Mouse (Mus musculus): ENCODE data around the gene Kmt2b. TPM values are rescaled to one million over a fixed set of nuclear protein-coding genes. Genes with fewer than 3 reads are reported as not detected.

Gene Kmt2b
- polyA plus RNA-seq, 1 experiment from 2014 or later: 14.8 TPM

DNA sequence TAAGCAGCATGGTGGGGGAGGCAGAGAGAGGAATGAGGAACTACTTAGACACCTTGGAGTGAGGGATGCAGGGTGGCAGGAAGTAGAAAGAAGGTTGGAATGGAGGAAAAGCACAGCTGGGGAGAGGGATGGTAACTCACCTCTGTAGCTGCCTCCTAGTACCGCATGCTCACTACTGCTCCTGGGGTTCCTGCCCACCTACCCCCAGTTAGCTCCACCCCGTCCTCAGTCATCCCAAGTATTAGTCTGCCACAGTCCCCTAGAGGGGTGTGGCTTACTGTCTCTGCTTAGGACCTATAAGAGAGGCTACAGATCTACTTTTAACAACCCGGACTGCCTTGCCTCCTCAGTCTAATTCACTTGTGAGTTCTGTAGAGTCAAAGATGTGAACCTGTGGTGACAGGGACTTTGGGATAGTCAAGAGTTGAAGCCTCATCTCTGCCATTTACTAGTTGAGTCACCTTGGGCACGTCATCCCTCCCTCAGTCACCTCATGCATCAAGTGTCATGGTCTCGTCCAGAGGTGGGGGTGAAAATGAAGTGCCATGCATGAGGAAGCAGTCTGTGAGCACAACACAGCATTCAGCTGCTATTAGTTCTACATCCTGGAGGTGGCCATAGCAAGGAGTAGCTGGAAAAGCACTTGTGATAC lies 4.4 kb upstream of the Kmt2b start:
- Histone ChIP-seq H3K4me3 (ENCODE audit: low read depth, low read length) (no peak overlapping the region), H3K4me1 (ENCODE audit: insufficient read depth) (0 out of 2 replicates have a peak, but pooled peaks cover 3% of the 10 kb centered on the region), H3K9me3 (ENCODE audit: low read depth, low read length) (no peaks in the 10 kb centered on the region), H3K27me3 (ENCODE audit: insufficient read depth, low read length) (no peaks in the 10 kb centered on the region), H3K27ac (ENCODE audit: low read depth) (no peak overlapping the region), H3K36me3 (ENCODE audit: insufficient read depth) (no peaks in the 10 kb centered on the region), H3K9ac (no peak overlapping the region), H3K4me2 (no peak overlapping the region)
- ATAC-seq (ENCODE audit: insufficient read depth) (no peak), DNase-seq (no peak)
- no peak for TF ChIP-seq CTCF (IDR thresholded peaks at IDR 0.05; ENCODE audit: low read depth)
- 32% methylated on average over 5 of the region's 5 CpGs for WGBS

DNA sequence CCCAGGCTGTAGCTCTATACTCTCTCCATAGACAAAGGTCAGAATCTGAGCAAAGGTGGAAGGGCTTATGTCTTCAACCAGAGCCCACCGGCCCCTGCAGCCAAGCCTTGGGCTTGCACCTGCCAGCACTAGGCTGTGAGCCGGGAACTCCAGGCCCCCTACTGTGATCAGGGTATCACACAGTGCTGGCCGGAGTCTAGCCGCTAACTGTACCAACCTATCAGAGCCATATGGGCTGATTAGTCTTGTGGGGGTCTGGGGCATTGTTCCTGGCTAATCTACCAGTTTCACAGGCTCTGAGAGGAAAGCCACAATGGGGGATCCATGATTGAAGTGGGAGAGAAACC lies 3.1 kb upstream of the Kmt2b start:
- ATAC-seq (ENCODE audit: insufficient read depth) (no peak), DNase-seq (no peak)
- Histone ChIP-seq H3K27ac (ENCODE audit: low read depth) (no peak overlapping the region), H3K4me3 (ENCODE audit: low read depth, low read length) (no peak overlapping the region), H3K36me3 (ENCODE audit: insufficient read depth) (peaks cover 2% of the 10 kb centered on the region), H3K4me2 (no peak overlapping the region), H3K27me3 (ENCODE audit: insufficient read depth, low read length) (no peaks in the 10 kb centered on the region), H3K9ac (no peak overlapping the region), H3K4me1 (ENCODE audit: insufficient read depth) (0 out of 2 replicates have a peak, but pooled peaks cover 3% of the 10 kb centered on the region), H3K9me3 (ENCODE audit: low read depth, low read length) (no peaks in the 10 kb centered on the region)
- WGBS: 57% methylated on average over 4 of the region's 4 CpGs
- TF ChIP-seq CTCF (IDR thresholded peaks at IDR 0.05; ENCODE audit: low read depth): no peak

DNA sequence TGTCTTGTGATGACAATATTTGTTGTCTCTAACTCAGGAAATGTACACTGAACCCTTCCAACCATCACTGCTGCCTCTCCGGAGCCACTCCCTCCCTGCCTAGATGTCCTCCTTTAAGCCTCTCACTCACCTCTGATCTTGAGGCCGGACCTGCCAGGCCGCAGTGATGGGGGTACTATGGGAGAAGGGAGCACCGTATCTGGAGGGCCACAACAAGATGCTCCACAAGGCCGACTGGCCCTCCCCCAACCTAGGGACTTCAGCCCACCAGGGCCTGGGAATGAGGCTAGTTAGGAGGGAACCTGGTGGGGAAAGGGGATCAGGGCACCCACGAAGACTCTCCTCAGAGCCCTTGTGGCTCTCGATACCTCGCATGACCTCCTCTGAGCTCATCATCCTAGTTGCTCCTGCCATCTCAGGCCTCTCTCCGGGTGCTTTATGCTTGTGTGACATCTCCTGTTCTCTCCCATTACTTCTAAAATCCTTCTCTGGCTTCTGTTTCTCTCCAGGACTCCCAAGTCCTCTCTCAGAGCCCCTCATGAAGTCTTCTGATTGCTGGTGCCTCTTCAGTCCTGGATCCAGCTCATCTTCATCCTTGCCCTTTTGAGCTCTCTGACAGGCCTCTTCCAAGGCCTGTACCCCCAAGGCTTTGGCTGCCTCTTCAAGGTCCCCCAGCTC lies 2.5 kb upstream of the Kmt2b start:
- Histone ChIP-seq H3K9me3 (ENCODE audit: low read depth, low read length) (no peaks in the 10 kb centered on the region), H3K36me3 (ENCODE audit: insufficient read depth) (peaks cover 7% of the 10 kb centered on the region), H3K4me2 (no peak overlapping the region), H3K27ac (ENCODE audit: low read depth) (no peak overlapping the region), H3K4me3 (ENCODE audit: low read depth, low read length) (no peak overlapping the region), H3K4me1 (ENCODE audit: insufficient read depth) (0 out of 2 replicates have a peak, but pooled peaks cover 3% of the 10 kb centered on the region), H3K27me3 (ENCODE audit: insufficient read depth, low read length) (no peaks in the 10 kb centered on the region), H3K9ac (no peak overlapping the region)
- 80% methylated on average over 9 of the region's 9 CpGs for WGBS
- ATAC-seq (ENCODE audit: insufficient read depth) (no peak), DNase-seq (no peak)
- no peak for TF ChIP-seq CTCF (IDR thresholded peaks at IDR 0.05; ENCODE audit: low read depth)

DNA sequence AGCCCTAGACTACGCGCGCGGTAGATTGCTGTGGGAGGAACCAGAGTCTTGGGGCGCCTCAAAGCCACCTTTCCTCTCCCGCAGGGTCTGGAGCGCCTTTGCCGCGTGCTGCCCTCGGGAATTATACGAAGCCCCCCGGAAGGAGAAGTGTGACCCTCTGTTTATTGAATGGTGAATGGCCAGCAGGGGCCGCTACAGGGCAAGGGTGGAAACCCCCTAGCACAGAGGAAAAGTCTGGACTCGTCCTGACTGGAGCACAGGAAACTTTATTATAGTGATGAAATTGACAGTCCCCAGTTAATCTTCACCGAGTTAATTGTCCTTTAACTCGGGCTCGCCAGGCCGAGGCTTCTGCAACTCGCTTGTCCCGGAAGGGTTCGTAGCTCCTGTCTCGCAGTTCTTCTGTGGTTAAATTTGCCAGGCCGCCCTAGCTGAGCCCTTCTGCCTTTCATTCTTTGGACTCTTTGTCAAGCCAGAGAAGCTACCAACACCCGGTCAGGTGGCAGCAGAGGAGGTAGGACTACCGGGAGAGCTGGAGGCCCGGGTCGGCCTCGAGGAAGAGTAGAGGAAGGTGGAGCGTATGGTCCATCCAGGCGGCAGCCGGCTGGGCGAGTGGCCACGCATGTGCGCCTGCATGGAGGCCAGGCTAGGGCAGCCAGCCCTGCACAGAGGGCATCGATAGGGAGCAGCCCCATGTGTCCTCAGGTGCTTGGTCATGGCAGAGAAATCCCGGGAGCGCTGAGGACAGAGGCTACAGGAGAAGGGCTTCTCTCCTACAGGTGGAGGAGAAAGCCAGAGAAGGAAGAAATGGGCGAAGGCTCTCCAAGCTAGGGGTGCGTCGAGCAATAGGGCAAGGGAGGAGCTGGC lies 1.1 kb upstream of the Kmt2b start:
- DNase-seq (peak; percentile 96), ATAC-seq (ENCODE audit: insufficient read depth) (peak; percentile 67)
- peak overlapping the region; percentile 59 for H3K9ac ChIP-seq
- peak; percentile 95 for TF ChIP-seq CTCF (IDR thresholded peaks at IDR 0.05; ENCODE audit: low read depth)
- no peaks in the 10 kb centered on the region for H3K27me3 ChIP-seq (ENCODE audit: insufficient read depth, low read length)
- peak overlapping the region; percentile 94 for H3K4me3 ChIP-seq (ENCODE audit: low read depth, low read length)
- H3K4me1 ChIP-seq (ENCODE audit: insufficient read depth): 0 out of 2 replicates have a peak, but pooled peaks cover 3% of the 10 kb centered on the region
- no peaks in the 10 kb centered on the region for H3K9me3 ChIP-seq (ENCODE audit: low read depth, low read length)
- H3K4me2 ChIP-seq: peak overlapping the region; percentile 82
- 25% methylated on average over 40 of the region's 40 CpGs for WGBS
- H3K27ac ChIP-seq (ENCODE audit: low read depth): peak overlapping the region; percentile 93
- peaks cover 21% of the 10 kb centered on the region for H3K36me3 ChIP-seq (ENCODE audit: insufficient read depth)

DNA sequence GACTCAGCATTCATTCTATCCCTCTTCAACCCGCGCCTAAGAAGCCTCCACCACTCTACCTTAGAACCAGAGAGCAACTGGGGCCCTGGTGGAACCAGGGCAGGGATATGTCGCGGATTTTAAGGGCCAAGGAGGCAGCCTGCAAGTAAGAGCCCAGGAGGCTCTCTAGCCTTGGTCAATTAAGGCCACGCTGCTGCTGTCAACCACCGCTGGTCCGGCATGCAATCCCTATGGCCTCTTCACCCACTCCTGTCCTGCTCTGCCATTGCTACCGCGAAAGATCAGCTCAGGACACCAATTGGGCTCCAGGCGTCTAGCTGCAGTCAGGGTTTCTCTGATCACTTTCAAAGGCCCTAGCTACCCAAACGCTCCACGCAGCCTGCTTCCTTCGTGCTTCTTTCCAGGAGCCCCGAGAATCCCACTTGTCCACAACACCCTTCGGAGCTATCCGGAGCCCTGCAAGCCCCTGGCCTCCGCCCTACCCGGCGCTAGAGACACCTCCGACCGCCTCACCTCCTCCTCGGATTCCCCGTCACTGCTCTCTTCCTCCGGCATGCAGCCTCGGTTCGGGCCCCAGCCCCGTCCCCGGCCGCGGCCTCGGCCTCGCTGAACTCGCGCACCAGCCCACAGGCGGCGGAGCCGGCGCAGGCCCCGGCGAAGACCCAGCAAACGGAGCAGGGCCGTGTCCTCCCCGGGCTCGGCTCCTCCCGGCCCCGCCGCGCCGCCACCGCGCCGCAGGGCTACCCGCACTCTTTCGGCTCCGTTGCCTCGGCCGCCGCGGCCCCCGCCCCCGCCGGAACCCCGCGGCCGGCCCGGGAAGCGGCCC lies 471 bp downstream of the Kmt2b start:
- H3K9ac ChIP-seq: peak overlapping the region; percentile 98
- no peak for TF ChIP-seq CTCF (IDR thresholded peaks at IDR 0.05; ENCODE audit: low read depth)
- H3K36me3 ChIP-seq (ENCODE audit: insufficient read depth): peaks cover 38% of the 10 kb centered on the region
- no peaks in the 10 kb centered on the region for H3K27me3 ChIP-seq (ENCODE audit: insufficient read depth, low read length)
- H3K27ac ChIP-seq (ENCODE audit: low read depth): peak overlapping the region; percentile 93
- H3K4me2 ChIP-seq: peak overlapping the region; percentile 82
- DNase-seq: peak; percentile 34
- H3K4me1 ChIP-seq (ENCODE audit: insufficient read depth): 0 out of 2 replicates have a peak, but pooled peaks cover 3% of the 10 kb centered on the region
- no peaks in the 10 kb centered on the region for H3K9me3 ChIP-seq (ENCODE audit: low read depth, low read length)
- WGBS: under 1% methylated on average over 67 of the region's 67 CpGs
- peak overlapping the region; percentile 94 for H3K4me3 ChIP-seq (ENCODE audit: low read depth, low read length)
- ATAC-seq (ENCODE audit: insufficient read depth): peak; percentile 24

DNA sequence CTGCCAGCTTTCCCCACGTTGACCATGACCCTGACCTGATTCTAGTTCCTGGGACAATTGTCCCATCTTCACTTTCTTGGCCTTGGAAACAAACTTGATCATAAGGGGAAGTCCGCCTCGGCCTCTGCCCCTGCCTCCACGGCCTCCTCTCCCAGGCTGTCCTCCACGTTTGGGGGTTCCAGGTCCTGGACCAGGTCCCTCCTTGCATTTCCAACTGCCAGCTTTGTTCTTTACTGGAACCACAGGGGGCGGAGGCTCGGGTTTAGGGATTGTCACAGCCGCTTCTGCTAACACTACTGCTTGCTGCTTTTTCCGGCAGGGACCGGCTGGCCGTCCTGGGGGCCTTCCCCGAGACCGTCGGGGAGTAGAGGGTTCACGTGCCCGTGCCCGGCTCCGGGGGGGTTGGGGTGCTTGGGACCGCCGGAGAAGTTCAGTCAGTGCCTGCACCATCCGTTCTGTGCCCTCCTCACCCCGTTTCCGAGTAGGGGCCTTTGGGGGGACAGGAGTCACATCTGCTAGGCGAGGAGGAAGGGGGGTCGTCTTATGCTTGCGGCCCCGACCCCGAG lies 2.0 kb downstream of the Kmt2b start:
- Histone ChIP-seq H3K4me2 (peak overlapping the region; percentile 82), H3K27me3 (ENCODE audit: insufficient read depth, low read length) (no peaks in the 10 kb centered on the region), H3K27ac (ENCODE audit: low read depth) (no peak overlapping the region), H3K9ac (no peak overlapping the region), H3K9me3 (ENCODE audit: low read depth, low read length) (no peaks in the 10 kb centered on the region), H3K4me3 (ENCODE audit: low read depth, low read length) (peak overlapping the region; percentile 94; the same call in 1 of the 2 replicates), H3K4me1 (ENCODE audit: insufficient read depth) (0 out of 2 replicates have a peak, but pooled peaks cover 3% of the 10 kb centered on the region), H3K36me3 (ENCODE audit: insufficient read depth) (peaks cover 53% of the 10 kb centered on the region)
- TF ChIP-seq CTCF (IDR thresholded peaks at IDR 0.05; ENCODE audit: low read depth): no peak
- 87% methylated on average over 28 of the region's 28 CpGs for WGBS
- no peak for ATAC-seq (ENCODE audit: insufficient read depth)
- DNase-seq: no peak
